Mouse (Mus musculus) layer of hippocampus, postnatal 36 days (tissue): Measurements from ENCODE around the gene Fig4. TPM values are rescaled to one million over a fixed set of nuclear protein-coding genes. Genes with fewer than 3 reads are reported as not detected.

Source experiments
- total RNA-seq, 2 experiments: library from RNA; stranded (reverse); gene quantifications; 2 replicates each; pipeline ENCODE4 v1.2.3; 2021

Fig4 gene
- total RNA-seq, 2 experiments from 2014 or later: 30.7 to 34.5 TPM

Other genes with a start within 250 kb of the Fig4 start
- gene Gpr6, start 231.0 kb downstream of the Fig4 start, total RNA-seq: under 1 TPM; 0.40 to 0.57 TPM
- under 1 TPM; 0.15 to 0.25 TPM for gene Ak9, start 720 bp upstream of the Fig4 start, total RNA-seq
- gene Zbtb24, start 147.1 kb upstream of the Fig4 start, total RNA-seq: 10 to 100 TPM; 20.1 to 23.1 TPM
- 10 to 100 TPM; 14.7 to 16.6 TPM for gene Mical1, start 173.1 kb upstream of the Fig4 start, total RNA-seq
- 10 to 100 TPM; 21.2 to 23.2 TPM for gene Smpd2, start 187.1 kb upstream of the Fig4 start, total RNA-seq
- 1 to 10 TPM; 6.4 to 8.6 TPM for gene Ppil6, start 187.2 kb upstream of the Fig4 start, total RNA-seq
- gene Cd164, start 216.2 kb upstream of the Fig4 start, total RNA-seq: 10 to 100 TPM; 61.5 to 63.0 TPM